Mouse (Mus musculus) midbrain, embryonic 16.5 days (tissue): ENCODE results near the gene Usp46. TPM values are rescaled to one million over a fixed set of nuclear protein-coding genes. Genes with fewer than 3 reads are reported as not detected.

Source experiments
- ATAC-seq: fragments of 200-750 bp; cut with Nextera tagmentation; 2 replicates; pipeline ENCODE4 v1.8.0; 2017; ENCODE audit warnings: moderate TSS enrichment
- H3K27ac ChIP-seq: fragments of 300-500 bp; sonication (generic); 2 replicates; pipeline ENCODE4 v1.5.1; 2014; ENCODE audit warnings: mild to moderate bottlenecking, low read length, mixed read lengths
- H3K27me3 ChIP-seq: fragments of 300-500 bp; sonication (generic); 2 replicates; pipeline ENCODE4 v1.6.1; 2014; ENCODE audit warnings: low read depth, low read length, mixed read lengths; ENCODE audit not compliant: control insufficient read depth, insufficient read depth
- H3K36me3 ChIP-seq: fragments of 300-500 bp; sonication (generic); 2 replicates; pipeline ENCODE4 v1.6.1; 2014; ENCODE audit warnings: mild to moderate bottlenecking, low read length, moderate library complexity, mixed read lengths; ENCODE audit not compliant: control insufficient read depth, insufficient read depth
- H3K4me1 ChIP-seq: fragments of 300-500 bp; sonication (generic); 2 replicates; pipeline ENCODE4 v1.6.1; 2014; ENCODE audit warnings: mild to moderate bottlenecking, low read length, mixed read lengths; ENCODE audit not compliant: control insufficient read depth, insufficient read depth
- H3K4me2 ChIP-seq: fragments of 300-500 bp; sonication (generic); 2 replicates; pipeline ENCODE4 v1.6.1; 2014; ENCODE audit warnings: mild to moderate bottlenecking, low read length, mixed read lengths
- H3K4me3 ChIP-seq: fragments of 300-500 bp; sonication (generic); 2 replicates; pipeline ENCODE4 v1.5.1; 2014; ENCODE audit warnings: low read depth, mild to moderate bottlenecking, low read length, moderate library complexity, mixed read lengths
- H3K9ac ChIP-seq: fragments of 300-500 bp; sonication (generic); 2 replicates; pipeline ENCODE4 v1.6.1; 2014; ENCODE audit warnings: low read depth, low read length, mixed read lengths
- H3K9me3 ChIP-seq: fragments of 300-500 bp; sonication (generic); replicated peaks from 2 replicates; pipeline ENCODE4 v1.6.1; 2014; ENCODE audit warnings: mild to moderate bottlenecking, low read length, mixed read lengths; ENCODE audit not compliant: control insufficient read depth, poor library complexity, severe bottlenecking
- WGBS: fragments of 180-500 bp; shearing (Covaris S2); extraction: QIAGEN DNeasy Blood & Tissue Kit; methylation state at CpG from one replicate; pipeline ENCODE4 v1.1.7; 2014; 5-methylcytosine and 5-hydroxymethylcytosine counted together
- polyA plus RNA-seq: library from polyadenylated mRNA; unstranded; fragments of >200 nt; fragmentation: Nextera tagmentation; extraction: Ambion mirVana; gene quantifications from 2 replicates; pipeline ENCODE4 v1.2.1, GENCODE M21; 2015

Usp46 gene
- polyA plus RNA-seq, 1 experiment from 2014 or later: 38.5 TPM

GRCm38 (mm10) chr5:74042796-74043340 lies 25.4 kb downstream of the Usp46 start:
- Histone ChIP-seq H3K27ac (no peak overlapping the region), H3K9me3 (no peaks in the 10 kb centered on the region), H3K27me3 (no peaks in the 10 kb centered on the region), H3K9ac (no peak overlapping the region), H3K4me1 (peaks cover 14% of the 10 kb centered on the region; the same call in 1 of the 2 replicates), H3K4me2 (no peak overlapping the region), H3K36me3 (no peaks in the 10 kb centered on the region), H3K4me3 (no peak overlapping the region)
- no peak for ATAC-seq
- WGBS: 72% methylated on average over 6 of the region's 6 CpGs

GRCm38 (mm10) chr5:74040541-74040940 lies 27.7 kb downstream of the Usp46 start:
- H3K9ac ChIP-seq: no peak overlapping the region
- H3K36me3 ChIP-seq: no peaks in the 10 kb centered on the region
- H3K4me3 ChIP-seq: no peak overlapping the region
- no peak for ATAC-seq
- no peak overlapping the region for H3K4me2 ChIP-seq
- H3K9me3 ChIP-seq: no peaks in the 10 kb centered on the region
- no peaks in the 10 kb centered on the region for H3K27me3 ChIP-seq
- no peak overlapping the region for H3K27ac ChIP-seq
- peaks cover 12% of the 10 kb centered on the region; the same call in 1 of the 2 replicates for H3K4me1 ChIP-seq
- WGBS: 96% methylated on average over 4 of the region's 4 CpGs

- H3K4me3 ChIP-seq: no peak overlapping the region
- H3K27ac ChIP-seq: no peak overlapping the region
- no peak overlapping the region for H3K9ac ChIP-seq
- no peaks in the 10 kb centered on the region for H3K4me1 ChIP-seq
- ATAC-seq: no peak
- H3K4me2 ChIP-seq: no peak overlapping the region
- no peaks in the 10 kb centered on the region for H3K9me3 ChIP-seq
- peaks cover 5% of the 10 kb centered on the region for H3K36me3 ChIP-seq
- H3K27me3 ChIP-seq: no peaks in the 10 kb centered on the region
- WGBS: 53% methylated on average over 2 of the region's 2 CpGs
Observed at GRCm38 (mm10) chr5:74035454-74035853, 32.8 kb downstream of the Usp46 start.

GRCm38 (mm10) chr5:74034177-74034576 lies 34.1 kb downstream of the Usp46 start:
- no peaks in the 10 kb centered on the region for H3K4me1 ChIP-seq
- peaks cover 5% of the 10 kb centered on the region for H3K36me3 ChIP-seq
- H3K9ac ChIP-seq: no peak overlapping the region
- no peak overlapping the region for H3K4me2 ChIP-seq
- no peaks in the 10 kb centered on the region for H3K9me3 ChIP-seq
- H3K27ac ChIP-seq: no peak overlapping the region
- no peaks in the 10 kb centered on the region for H3K27me3 ChIP-seq
- no peak for ATAC-seq
- no peak overlapping the region for H3K4me3 ChIP-seq
- WGBS: 84% methylated on average over 4 of the region's 4 CpGs

GRCm38 (mm10) chr5:74029787-74030186 lies 38.4 kb downstream of the Usp46 start:
- H3K9ac ChIP-seq: no peak overlapping the region
- 68% methylated on average over 7 of the region's 7 CpGs for WGBS
- H3K27me3 ChIP-seq: no peaks in the 10 kb centered on the region
- no peak overlapping the region for H3K4me3 ChIP-seq
- no peak for ATAC-seq
- no peak overlapping the region for H3K4me2 ChIP-seq
- no peaks in the 10 kb centered on the region for H3K9me3 ChIP-seq
- peaks cover 5% of the 10 kb centered on the region for H3K36me3 ChIP-seq
- no peak overlapping the region for H3K27ac ChIP-seq
- H3K4me1 ChIP-seq: no peaks in the 10 kb centered on the region

GRCm38 (mm10) chr5:74028691-74029479 lies 39.3 kb downstream of the Usp46 start:
- no peak overlapping the region for H3K27ac ChIP-seq
- H3K9ac ChIP-seq: no peak overlapping the region
- 93% methylated on average over 25 of the region's 25 CpGs for WGBS
- no peak overlapping the region for H3K4me2 ChIP-seq
- no peak overlapping the region for H3K4me3 ChIP-seq
- no peaks in the 10 kb centered on the region for H3K4me1 ChIP-seq
- no peaks in the 10 kb centered on the region for H3K27me3 ChIP-seq
- ATAC-seq: no peak
- H3K36me3 ChIP-seq: peaks cover 5% of the 10 kb centered on the region
- H3K9me3 ChIP-seq: no peaks in the 10 kb centered on the region

GRCm38 (mm10) chr5:74028221-74028620 lies 40.0 kb downstream of the Usp46 start:
- Histone ChIP-seq H3K27me3 (no peaks in the 10 kb centered on the region), H3K27ac (no peak overlapping the region), H3K4me3 (no peak overlapping the region), H3K9me3 (no peaks in the 10 kb centered on the region), H3K4me2 (no peak overlapping the region), H3K9ac (no peak overlapping the region), H3K36me3 (peaks cover 5% of the 10 kb centered on the region), H3K4me1 (no peaks in the 10 kb centered on the region)
- ATAC-seq: no peak
- WGBS: 72% methylated on average over 2 of the region's 2 CpGs

- Histone ChIP-seq H3K4me3 (no peak overlapping the region), H3K27ac (no peak overlapping the region), H3K27me3 (no peaks in the 10 kb centered on the region), H3K36me3 (no peaks in the 10 kb centered on the region), H3K4me1 (peaks cover 9% of the 10 kb centered on the region; the same call in 1 of the 2 replicates), H3K4me2 (no peak overlapping the region), H3K9ac (no peak overlapping the region), H3K9me3 (no peaks in the 10 kb centered on the region)
- 93% methylated on average over 4 of the region's 4 CpGs for WGBS
- no peak for ATAC-seq
Observed at GRCm38 (mm10) chr5:74020506-74020905, 47.7 kb downstream of the Usp46 start.

- Histone ChIP-seq H3K9ac (no peak overlapping the region), H3K4me1 (peaks cover 9% of the 10 kb centered on the region; the same call in 1 of the 2 replicates), H3K27ac (0 out of 2 replicates have a peak overlapping the region, but pooled peaks have one; percentile 28), H3K36me3 (peaks cover 4% of the 10 kb centered on the region; the same call in 1 of the 2 replicates), H3K27me3 (no peaks in the 10 kb centered on the region), H3K4me2 (no peak overlapping the region), H3K4me3 (no peak overlapping the region), H3K9me3 (no peaks in the 10 kb centered on the region)
- no peak for ATAC-seq
- WGBS: 52% methylated on average over 8 of the region's 8 CpGs
Observed at GRCm38 (mm10) chr5:74018870-74019565, 49.2 kb downstream of the Usp46 start.
